Mouse (Mus musculus) brain, embryonic 14.5 days (tissue): Measurements from ENCODE around the gene Unc50.

ENCODE experiments used
- CTCF ChIP-seq: fragments of 200-500 bp; IDR thresholded peaks from 2 replicates; pipeline ENCODE4 v1.5.1; 2012; ENCODE audit warnings: inconsistent platforms, mild to moderate bottlenecking, moderate library complexity, borderline replicate concordance; ENCODE audit not compliant: insufficient read depth, insufficient read length; ENCODE audit errors: extremely low read depth
- POLR2A ChIP-seq: fragments of 200-500 bp; IDR thresholded peaks from 2 replicates; pipeline ENCODE4 v1.6.1; 2012; ENCODE audit warnings: mild to moderate bottlenecking, inconsistent platforms, borderline replicate concordance; ENCODE audit not compliant: poor library complexity, insufficient read depth, insufficient read length, severe bottlenecking; ENCODE audit errors: extremely low read depth

DNA sequence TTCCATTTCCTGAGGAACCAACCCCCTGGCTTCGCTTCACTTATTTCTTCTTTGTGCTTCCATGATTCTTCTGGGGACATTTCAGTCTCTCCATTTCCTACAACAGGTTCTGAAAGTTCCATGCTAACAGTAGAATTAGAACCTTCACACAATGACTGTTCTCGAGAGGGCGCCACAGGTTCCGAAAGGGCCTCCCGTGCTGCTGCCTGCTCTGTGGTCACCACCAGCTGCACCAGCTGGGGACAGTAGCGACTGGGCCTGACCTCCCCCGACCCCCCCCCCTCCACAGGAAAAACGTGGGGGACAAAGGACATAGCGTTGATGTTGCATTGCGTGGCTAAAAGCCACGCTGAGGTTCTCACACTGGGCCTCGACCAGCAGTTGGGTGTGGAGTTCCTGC, 58.6 kb downstream of the Unc50 start:
- TF ChIP-seq POLR2A (no peak), CTCF (no peak)
